Mouse (Mus musculus): ENCODE results near the gene Gm21060.
"Not testable (repeated sequence)": the region's sequence is repeated elsewhere in the genome, so short reads cannot be mapped to it uniquely, and the experiment has no call there.

The Gm21060 gene

GRCm38 (mm10) chr19:61296969-61297368 lies at the start of gene Gm21060:
Gm21060 (minus strand) TSS chr19:61297069.
- in situ Hi-C loops (cut with MboI, MseI) = no loop called here

GRCm38 (mm10) chr19:61320844-61321243 lies 24.0 kb upstream of the Gm21060 start:
- in situ Hi-C loops (cut with MboI, MseI) = not testable (repeated sequence)

GRCm38 (mm10) chr19:61313185-61313584 lies 16.3 kb upstream of the Gm21060 start:
- in situ Hi-C loops (cut with MboI, MseI) = not testable (repeated sequence)

- in situ Hi-C loops (cut with MboI, MseI) = not testable (repeated sequence)
Observed at GRCm38 (mm10) chr19:61312400-61312799, 15.5 kb upstream of the Gm21060 start.

GRCm38 (mm10) chr19:61308083-61308482 lies 11.2 kb upstream of the Gm21060 start:
- in situ Hi-C loops (cut with MboI, MseI) = not testable (repeated sequence)

- in situ Hi-C loops (cut with MboI, MseI) = not testable (repeated sequence)
Observed at GRCm38 (mm10) chr19:61285033-61285432, 11.8 kb downstream of the Gm21060 start.

GRCm38 (mm10) chr19:61283581-61283980 lies 13.3 kb downstream of the Gm21060 start:
- in situ Hi-C loops (cut with MboI, MseI) = no loop called here

- in situ Hi-C loops (cut with MboI, MseI) = no loop called here
Observed at GRCm38 (mm10) chr19:61275446-61275845, 21.4 kb downstream of the Gm21060 start.

- in situ Hi-C loops (cut with MboI, MseI) = loop anchor here (5.0 kb wide), 1 partner anchor 72 kb away; no protein-coding TSS in a partner anchor
Observed at GRCm38 (mm10) chr19:61269141-61269540, 27.7 kb downstream of the Gm21060 start.

GRCm38 (mm10) chr19:61267141-61267540 lies 29.7 kb downstream of the Gm21060 start:
- in situ Hi-C loops (cut with MboI, MseI) = loop anchor here (5.0 kb wide), 1 partner anchor 70 kb away; no protein-coding TSS in a partner anchor

- in situ Hi-C loops (cut with MboI, MseI) = loop anchor here (5.0 kb wide), 1 partner anchor 69 kb away; no protein-coding TSS in a partner anchor
Observed at GRCm38 (mm10) chr19:61266651-61267050, 30.2 kb downstream of the Gm21060 start.

GRCm38 (mm10) chr19:61266246-61266615 lies 30.6 kb downstream of the Gm21060 start:
- in situ Hi-C loops (cut with MboI, MseI) = loop anchor here (5.0 kb wide), 1 partner anchor 69 kb away; no protein-coding TSS in a partner anchor

GRCm38 (mm10) chr19:61265349-61266245 lies 31.3 kb downstream of the Gm21060 start:
- in situ Hi-C loops (cut with MboI, MseI) = loop anchor here (5.0 kb wide), 1 partner anchor 68 kb away; no protein-coding TSS in a partner anchor

GRCm38 (mm10) chr19:61264933-61265332 lies 31.9 kb downstream of the Gm21060 start:
- in situ Hi-C loops (cut with MboI, MseI) = loop anchor here (5.0 kb wide), 2 partner anchors 38 to 68 kb away; partner anchors contain the start of gene Csf2ra

- in situ Hi-C loops (cut with MboI, MseI) = loop anchor here (5.0 kb wide), 1 partner anchor 37 kb away; the partner anchor contains the start of gene Csf2ra
Observed at GRCm38 (mm10) chr19:61264227-61264626, 32.6 kb downstream of the Gm21060 start.

GRCm38 (mm10) chr19:61261241-61261640 lies 35.6 kb downstream of the Gm21060 start:
- in situ Hi-C loops (cut with MboI, MseI) = loop anchor here (5.0 kb wide), 1 partner anchor 34 kb away; the partner anchor contains the start of gene Csf2ra

GRCm38 (mm10) chr19:61257733-61258132 lies 39.1 kb downstream of the Gm21060 start:
- in situ Hi-C loops (cut with MboI, MseI) = no loop called here

GRCm38 (mm10) chr19:61256166-61256887 lies 40.5 kb downstream of the Gm21060 start:
- in situ Hi-C loops (cut with MboI, MseI) = no loop called here

GRCm38 (mm10) chr19:61247334-61247733 lies 49.5 kb downstream of the Gm21060 start:
- in situ Hi-C loops (cut with MboI, MseI) = not testable (repeated sequence)

All from T-helper 2 cell (primary cell).